Mouse (Mus musculus): Measurements from ENCODE around the gene Tgm3.

GRCm38 (mm10) chr2:130058149-130058548 is 46.0 kb downstream of the Tgm3 start:
- TF ChIP-seq MAX (IDR thresholded peaks at IDR 0.05; ENCODE audit: low read depth) (no peak), POLR2A (IDR thresholded peaks at IDR 0.05; ENCODE audit: insufficient read length, low read depth) (no peak), CEBPB (IDR thresholded peaks at IDR 0.05; ENCODE audit: insufficient read depth, poor library complexity, severe bottlenecking) (no peak), REST (IDR thresholded peaks at IDR 0.05; ENCODE audit: insufficient read depth, insufficient read length) (no peak), USF1 (IDR thresholded peaks at IDR 0.05; ENCODE audit: low read depth) (no peak), POLR2AphosphoS2 (IDR thresholded peaks at IDR 0.05; ENCODE audit: insufficient read length, low read depth) (no peak)
